Mouse (Mus musculus): ENCODE measurements around the gene Rpp14. TPM values are rescaled to one million over a fixed set of nuclear protein-coding genes. Genes with fewer than 3 reads are reported as not detected.

Gene Rpp14
- polyA plus RNA-seq, 1 experiment from 2014 or later, result 48.5 TPM

DNA sequence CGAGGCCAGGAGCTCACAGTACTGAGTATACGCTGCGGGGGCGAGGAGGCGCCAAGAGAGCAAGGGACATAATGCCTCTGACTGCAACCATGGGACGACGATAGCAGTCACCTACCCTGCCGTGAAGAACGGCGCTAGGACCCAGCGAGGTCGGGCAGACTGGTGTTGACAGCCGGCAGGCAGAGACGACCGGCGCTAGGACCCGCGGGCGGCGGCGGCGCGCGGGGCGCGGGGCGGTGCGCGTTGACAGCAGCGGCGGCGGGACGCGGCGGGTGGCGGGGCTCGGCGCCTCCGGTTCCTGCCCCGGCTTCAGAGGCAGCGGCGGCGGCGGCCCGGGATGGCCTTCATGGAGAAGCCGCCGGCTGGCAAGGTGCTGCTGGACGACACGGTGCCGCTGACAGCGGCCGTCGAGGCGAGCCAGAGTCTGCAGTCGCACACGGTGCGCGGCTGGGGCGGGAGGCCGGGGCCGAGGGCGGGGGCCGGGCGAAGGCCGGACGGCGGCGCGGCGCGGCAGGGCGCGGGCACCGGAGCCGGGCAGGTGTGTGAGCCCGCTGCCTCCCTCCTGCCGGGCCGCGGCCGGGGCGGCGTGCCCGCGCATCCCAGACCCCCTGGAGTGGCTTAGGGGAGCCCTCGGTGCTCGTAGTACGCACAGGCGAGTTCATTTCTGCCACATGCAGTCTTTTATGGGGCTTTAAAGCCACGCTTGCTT lies 18.0 kb downstream of the Rpp14 start, which contains the start of gene Pxk:
Gene Pxk, plus strand, starts transcription at position 234 of the 709 bp plus-strand sequence.
- Histone ChIP-seq H3K27ac (replicated peaks; ENCODE audit: low read depth, low read length) (no peak within 1 kb of the TSS; the same call in 1 of the 2 replicates), H3K9ac (ENCODE audit: low read depth, low read length) (peak within 1 kb of the TSS; percentile 78), H3K4me3 (ENCODE audit: low read depth, low read length) (peak within 1 kb of the TSS; percentile 85), H3K36me3 (ENCODE audit: control insufficient read depth, insufficient read depth, low read length) (no peaks in the 10 kb centered on the region), H3K27me3 (replicated peaks; ENCODE audit: control insufficient read depth, insufficient read depth, low read length) (no peaks in the 10 kb centered on the region), H3K9me3 (ENCODE audit: control insufficient read depth, low read length) (no peaks in the 10 kb centered on the region), H3K4me2 (ENCODE audit: low read depth, low read length) (peak within 1 kb of the TSS; percentile 76), H3K4me1 (ENCODE audit: control insufficient read depth, insufficient read depth, low read length) (no peaks in the 10 kb centered on the region)
- ATAC-seq (ENCODE audit: low read depth), result peak; percentile 97
- 0% methylated on average over 25 of the region's 89 CpGs for WGBS
- DNase-seq (ENCODE audit: low spot score), result peak; percentile 94

DNA sequence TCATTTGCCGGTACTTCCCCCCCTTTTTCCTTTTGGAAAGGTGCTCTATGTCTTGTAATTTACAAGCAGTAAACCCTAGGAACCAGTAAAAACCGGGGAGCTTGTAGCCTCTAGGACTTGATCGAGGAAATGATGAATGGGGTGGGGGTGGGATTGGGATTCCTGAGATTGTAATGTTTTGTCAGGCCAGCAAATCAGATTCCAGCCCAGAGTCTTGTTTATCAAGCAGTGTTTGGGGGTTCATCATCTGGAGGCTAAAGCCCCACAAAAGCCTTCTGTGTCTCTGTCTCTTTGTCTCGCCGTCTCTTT lies 18.5 kb downstream of the Rpp14 start:
- H3K9ac ChIP-seq (ENCODE audit: low read depth, low read length), result peak overlapping the region; percentile 78
- H3K4me1 ChIP-seq (ENCODE audit: control insufficient read depth, insufficient read depth, low read length), result no peaks in the 10 kb centered on the region
- no peaks in the 10 kb centered on the region for H3K27me3 ChIP-seq (replicated peaks; ENCODE audit: control insufficient read depth, insufficient read depth, low read length)
- no peaks in the 10 kb centered on the region for H3K36me3 ChIP-seq (ENCODE audit: control insufficient read depth, insufficient read depth, low read length)
- 0 out of 2 replicates have a peak, but pooled peaks have one; percentile 10 for ATAC-seq (ENCODE audit: low read depth)
- under 1% methylated on average over 5 of the region's 5 CpGs for WGBS
- no peak overlapping the region; the same call in 1 of the 2 replicates for H3K27ac ChIP-seq (replicated peaks; ENCODE audit: low read depth, low read length)
- H3K9me3 ChIP-seq (ENCODE audit: control insufficient read depth, low read length), result no peaks in the 10 kb centered on the region
- DNase-seq (ENCODE audit: low spot score), result peak; percentile 42
- peak overlapping the region; percentile 76 for H3K4me2 ChIP-seq (ENCODE audit: low read depth, low read length)
- peak overlapping the region; percentile 85 for H3K4me3 ChIP-seq (ENCODE audit: low read depth, low read length)

DNA sequence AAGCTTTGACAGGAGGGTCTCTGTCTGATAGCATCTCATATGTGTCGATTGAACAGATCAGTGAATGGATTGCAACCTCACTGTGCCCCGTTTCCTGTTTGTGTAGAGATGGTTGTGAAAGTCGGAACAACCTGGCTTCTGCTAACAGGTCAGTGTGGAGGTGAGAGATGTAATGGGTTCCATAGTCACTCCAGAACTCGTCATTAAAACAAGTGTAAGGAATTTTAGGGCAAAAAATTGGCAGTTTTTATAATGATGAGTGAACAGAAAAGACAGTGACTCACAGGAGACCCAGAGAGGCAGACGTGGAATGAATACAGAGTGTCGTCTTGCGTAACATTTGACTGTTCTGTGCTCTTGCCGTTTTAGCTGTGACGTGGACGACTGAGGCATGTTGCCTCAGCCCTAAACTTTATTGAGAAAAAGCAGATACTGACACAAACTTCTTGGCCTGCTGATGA lies 19.4 kb downstream of the Rpp14 start:
- WGBS, result 50% methylated on average over 10 of the region's 10 CpGs
- Histone ChIP-seq H3K4me2 (ENCODE audit: low read depth, low read length) (peak overlapping the region; percentile 76), H3K9me3 (ENCODE audit: control insufficient read depth, low read length) (no peaks in the 10 kb centered on the region), H3K27me3 (replicated peaks; ENCODE audit: control insufficient read depth, insufficient read depth, low read length) (no peaks in the 10 kb centered on the region), H3K4me3 (ENCODE audit: low read depth, low read length) (peak overlapping the region; percentile 85; the same call in 1 of the 2 replicates), H3K4me1 (ENCODE audit: control insufficient read depth, insufficient read depth, low read length) (no peaks in the 10 kb centered on the region), H3K9ac (ENCODE audit: low read depth, low read length) (0 out of 2 replicates have a peak overlapping the region, but pooled peaks have one; percentile 38), H3K27ac (replicated peaks; ENCODE audit: low read depth, low read length) (no peak overlapping the region), H3K36me3 (ENCODE audit: control insufficient read depth, insufficient read depth, low read length) (no peaks in the 10 kb centered on the region)
- ATAC-seq (ENCODE audit: low read depth) (no peak), DNase-seq (ENCODE audit: low spot score) (no peak)

DNA sequence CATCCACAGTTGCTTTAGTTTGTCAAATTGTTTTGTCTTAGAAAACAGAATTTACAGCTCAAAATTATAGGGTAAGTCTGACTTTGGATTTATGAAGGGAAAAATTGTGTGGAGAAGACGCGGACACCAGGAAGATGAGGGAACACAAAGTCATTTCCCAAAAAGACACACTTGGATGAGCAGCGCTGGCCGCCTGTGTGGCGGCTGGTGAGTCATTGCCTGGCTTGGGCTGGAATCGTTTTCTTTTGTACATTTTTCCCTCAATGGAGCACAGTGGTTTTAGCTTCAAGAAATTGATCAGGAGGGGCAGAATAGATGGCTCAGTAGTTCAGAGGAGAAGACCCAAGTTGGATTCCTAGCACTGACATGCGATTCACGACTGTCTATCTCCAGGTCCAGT lies 21.7 kb downstream of the Rpp14 start:
- 88% methylated on average over 8 of the region's 8 CpGs for WGBS
- DNase-seq (ENCODE audit: low spot score) (no peak), ATAC-seq (ENCODE audit: low read depth) (no peak)
- Histone ChIP-seq H3K4me3 (ENCODE audit: low read depth, low read length) (no peak overlapping the region), H3K4me1 (ENCODE audit: control insufficient read depth, insufficient read depth, low read length) (no peaks in the 10 kb centered on the region), H3K36me3 (ENCODE audit: control insufficient read depth, insufficient read depth, low read length) (no peaks in the 10 kb centered on the region), H3K27ac (replicated peaks; ENCODE audit: low read depth, low read length) (no peak overlapping the region), H3K27me3 (replicated peaks; ENCODE audit: control insufficient read depth, insufficient read depth, low read length) (no peaks in the 10 kb centered on the region), H3K9ac (ENCODE audit: low read depth, low read length) (no peak overlapping the region), H3K9me3 (ENCODE audit: control insufficient read depth, low read length) (no peaks in the 10 kb centered on the region), H3K4me2 (ENCODE audit: low read depth, low read length) (no peak overlapping the region)

DNA sequence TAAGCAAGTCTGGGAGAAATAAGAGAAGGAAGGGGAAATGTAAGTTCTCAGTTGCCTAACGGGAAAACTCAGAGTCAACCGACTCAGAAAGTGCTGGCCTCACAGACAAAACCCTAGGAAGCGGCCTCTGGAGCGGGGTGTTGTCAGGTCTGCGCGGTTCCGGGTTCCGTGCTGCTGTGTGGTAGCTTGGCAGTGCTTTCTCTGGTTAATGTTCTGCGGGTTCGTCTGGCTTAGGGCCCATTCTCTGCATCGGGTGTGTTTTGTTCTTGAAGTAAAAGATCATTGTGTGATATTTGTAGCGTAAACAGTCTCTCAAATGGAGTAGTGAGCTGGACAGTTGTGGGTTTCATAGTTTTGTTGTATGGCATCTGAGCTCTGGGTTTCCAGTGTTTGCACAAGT lies 22.5 kb downstream of the Rpp14 start:
- no peaks in the 10 kb centered on the region for H3K27me3 ChIP-seq (replicated peaks; ENCODE audit: control insufficient read depth, insufficient read depth, low read length)
- H3K27ac ChIP-seq (replicated peaks; ENCODE audit: low read depth, low read length), result no peak overlapping the region
- H3K9ac ChIP-seq (ENCODE audit: low read depth, low read length), result no peak overlapping the region
- no peak for DNase-seq (ENCODE audit: low spot score)
- H3K4me3 ChIP-seq (ENCODE audit: low read depth, low read length), result no peak overlapping the region
- no peaks in the 10 kb centered on the region for H3K36me3 ChIP-seq (ENCODE audit: control insufficient read depth, insufficient read depth, low read length)
- H3K9me3 ChIP-seq (ENCODE audit: control insufficient read depth, low read length), result no peaks in the 10 kb centered on the region
- ATAC-seq (ENCODE audit: low read depth), result no peak
- no peaks in the 10 kb centered on the region for H3K4me1 ChIP-seq (ENCODE audit: control insufficient read depth, insufficient read depth, low read length)
- 81% methylated on average over 11 of the region's 12 CpGs for WGBS
- H3K4me2 ChIP-seq (ENCODE audit: low read depth, low read length), result no peak overlapping the region

DNA sequence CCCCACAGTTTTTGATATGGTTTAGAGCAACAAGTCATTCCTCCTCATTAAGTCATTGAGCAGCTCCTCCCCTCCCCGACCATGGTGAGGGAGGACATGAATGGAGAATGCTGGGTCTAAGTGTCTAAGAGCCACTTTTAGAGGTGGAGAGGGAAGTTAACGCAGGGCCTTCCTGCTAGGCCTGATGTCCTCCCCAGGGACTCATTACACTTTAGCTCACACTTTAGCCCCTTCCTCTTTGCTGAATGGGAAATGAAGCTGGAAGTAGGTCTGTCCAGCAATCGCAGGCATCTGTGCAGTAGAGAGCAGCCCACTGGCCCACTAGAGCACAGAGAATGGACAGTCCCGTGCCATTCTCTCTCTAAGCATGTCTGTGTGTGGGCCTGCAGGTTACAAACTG lies 27.9 kb downstream of the Rpp14 start:
- Histone ChIP-seq H3K36me3 (ENCODE audit: control insufficient read depth, insufficient read depth, low read length) (no peaks in the 10 kb centered on the region), H3K27ac (replicated peaks; ENCODE audit: low read depth, low read length) (no peak overlapping the region), H3K4me3 (ENCODE audit: low read depth, low read length) (no peak overlapping the region), H3K4me2 (ENCODE audit: low read depth, low read length) (no peak overlapping the region), H3K27me3 (replicated peaks; ENCODE audit: control insufficient read depth, insufficient read depth, low read length) (no peaks in the 10 kb centered on the region), H3K4me1 (ENCODE audit: control insufficient read depth, insufficient read depth, low read length) (no peaks in the 10 kb centered on the region), H3K9ac (ENCODE audit: low read depth, low read length) (no peak overlapping the region), H3K9me3 (ENCODE audit: control insufficient read depth, low read length) (no peaks in the 10 kb centered on the region)
- 78% methylated on average over 4 of the region's 4 CpGs for WGBS
- DNase-seq (ENCODE audit: low spot score) (no peak), ATAC-seq (ENCODE audit: low read depth) (no peak)

DNA sequence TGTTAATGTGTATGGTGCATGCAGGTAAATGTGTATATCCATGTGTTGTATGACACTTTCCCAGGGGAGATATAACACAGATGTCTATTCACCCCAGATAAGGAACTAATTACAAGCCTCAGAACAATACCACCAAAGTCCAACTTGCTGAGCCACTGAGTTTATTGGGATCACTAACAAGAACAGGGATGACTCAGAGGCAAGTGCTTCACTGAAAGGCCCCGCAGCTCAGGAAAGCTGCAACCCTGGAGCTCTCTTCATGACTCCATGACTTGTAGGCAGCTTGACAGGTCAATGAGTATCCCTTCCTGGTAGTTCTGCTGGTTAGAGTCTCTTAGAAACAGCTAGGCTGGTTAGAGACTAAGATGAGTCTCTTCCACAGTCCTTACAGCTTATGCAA lies 28.8 kb downstream of the Rpp14 start:
- H3K4me2 ChIP-seq (ENCODE audit: low read depth, low read length), result no peak overlapping the region
- no peak overlapping the region for H3K9ac ChIP-seq (ENCODE audit: low read depth, low read length)
- no peak for DNase-seq (ENCODE audit: low spot score)
- H3K36me3 ChIP-seq (ENCODE audit: control insufficient read depth, insufficient read depth, low read length), result no peaks in the 10 kb centered on the region
- no peak overlapping the region for H3K27ac ChIP-seq (replicated peaks; ENCODE audit: low read depth, low read length)
- H3K4me1 ChIP-seq (ENCODE audit: control insufficient read depth, insufficient read depth, low read length), result no peaks in the 10 kb centered on the region
- no peaks in the 10 kb centered on the region for H3K27me3 ChIP-seq (replicated peaks; ENCODE audit: control insufficient read depth, insufficient read depth, low read length)
- H3K9me3 ChIP-seq (ENCODE audit: control insufficient read depth, low read length), result no peaks in the 10 kb centered on the region
- H3K4me3 ChIP-seq (ENCODE audit: low read depth, low read length), result no peak overlapping the region
- 86% methylated on average over 1 of the region's 1 CpGs for WGBS
- no peak for ATAC-seq (ENCODE audit: low read depth)

DNA sequence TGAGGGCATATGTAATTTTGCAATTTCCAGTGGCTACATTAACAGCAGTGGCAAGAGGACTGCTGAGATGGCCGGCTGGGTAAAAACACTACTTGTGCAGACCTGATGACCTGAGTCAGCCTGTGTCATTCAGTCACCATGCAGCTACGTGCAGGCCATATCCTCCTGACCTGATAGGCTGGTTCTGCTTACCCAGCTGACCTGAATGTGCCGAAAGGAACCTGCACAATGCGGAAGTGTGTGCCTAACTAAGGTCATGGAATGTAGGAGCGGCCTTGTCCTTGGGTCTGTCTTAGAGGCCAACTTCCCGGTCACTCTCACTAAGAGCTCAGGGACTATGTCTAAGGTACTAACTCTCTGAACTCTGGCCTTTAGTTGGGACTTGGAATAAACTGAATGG lies 31.4 kb downstream of the Rpp14 start:
- WGBS, result 82% methylated on average over 6 of the region's 6 CpGs
- no peaks in the 10 kb centered on the region for H3K27me3 ChIP-seq (replicated peaks; ENCODE audit: control insufficient read depth, insufficient read depth, low read length)
- H3K4me3 ChIP-seq (ENCODE audit: low read depth, low read length), result no peak overlapping the region
- H3K4me1 ChIP-seq (ENCODE audit: control insufficient read depth, insufficient read depth, low read length), result no peaks in the 10 kb centered on the region
- H3K9ac ChIP-seq (ENCODE audit: low read depth, low read length), result no peak overlapping the region
- DNase-seq (ENCODE audit: low spot score) (no peak), ATAC-seq (ENCODE audit: low read depth) (no peak)
- H3K9me3 ChIP-seq (ENCODE audit: control insufficient read depth, low read length), result no peaks in the 10 kb centered on the region
- no peak overlapping the region for H3K4me2 ChIP-seq (ENCODE audit: low read depth, low read length)
- H3K36me3 ChIP-seq (ENCODE audit: control insufficient read depth, insufficient read depth, low read length), result no peaks in the 10 kb centered on the region
- no peak overlapping the region for H3K27ac ChIP-seq (replicated peaks; ENCODE audit: low read depth, low read length)

DNA sequence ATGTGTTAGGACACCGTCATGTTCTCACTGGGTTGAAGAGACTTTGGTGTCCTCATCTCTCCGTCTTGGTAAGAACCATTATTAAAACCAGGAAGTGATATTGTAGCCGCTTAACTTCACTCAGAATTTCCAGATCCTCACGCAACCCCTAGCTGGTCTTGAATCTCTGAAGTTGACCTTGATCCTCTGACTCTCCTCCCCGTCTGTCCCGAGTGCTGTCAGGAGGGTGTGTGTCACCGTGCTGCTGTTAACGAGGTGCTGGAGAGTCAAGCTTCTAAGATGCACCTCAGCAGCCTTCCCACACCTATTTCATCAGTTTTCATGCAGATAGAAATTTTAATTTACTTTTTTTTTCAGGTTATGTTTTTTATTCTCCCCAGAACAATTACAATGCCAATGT lies 31.9 kb downstream of the Rpp14 start:
- Histone ChIP-seq H3K36me3 (ENCODE audit: control insufficient read depth, insufficient read depth, low read length) (no peaks in the 10 kb centered on the region), H3K27ac (replicated peaks; ENCODE audit: low read depth, low read length) (no peak overlapping the region), H3K4me1 (ENCODE audit: control insufficient read depth, insufficient read depth, low read length) (no peaks in the 10 kb centered on the region), H3K9me3 (ENCODE audit: control insufficient read depth, low read length) (no peaks in the 10 kb centered on the region), H3K9ac (ENCODE audit: low read depth, low read length) (no peak overlapping the region), H3K4me2 (ENCODE audit: low read depth, low read length) (no peak overlapping the region), H3K27me3 (replicated peaks; ENCODE audit: control insufficient read depth, insufficient read depth, low read length) (no peaks in the 10 kb centered on the region), H3K4me3 (ENCODE audit: low read depth, low read length) (no peak overlapping the region)
- ATAC-seq (ENCODE audit: low read depth) (no peak), DNase-seq (ENCODE audit: low spot score) (no peak)
- WGBS, result 91% methylated on average over 8 of the region's 8 CpGs
